Mouse (Mus musculus) limb, embryonic 13.5 days (tissue): ENCODE results near the gene Echdc2. TPM values are rescaled to one million over a fixed set of nuclear protein-coding genes. Genes with fewer than 3 reads are reported as not detected.
"Not testable (repeated sequence)": the region's sequence is repeated elsewhere in the genome, so short reads cannot be mapped to it uniquely, and the experiment has no call there.

Experiments
- ATAC-seq: fragments of 200-750 bp; cut with Nextera tagmentation; 2 replicates; pipeline ENCODE4 v1.8.0; 2017; ENCODE audit warnings: low read depth, moderate number of reproducible peaks, moderate TSS enrichment; ENCODE audit not compliant: low FRiP score
- H3K27ac ChIP-seq: fragments of 300-500 bp; sonication (generic); 2 replicates; pipeline ENCODE4 v1.5.1; 2015; ENCODE audit warnings: inconsistent platforms, mild to moderate bottlenecking, moderate library complexity
- H3K27me3 ChIP-seq: fragments of 300-500 bp; sonication (generic); 2 replicates; pipeline ENCODE4 v1.6.1; 2015; ENCODE audit warnings: mild to moderate bottlenecking, inconsistent platforms
- H3K36me3 ChIP-seq: fragments of 300-500 bp; sonication (generic); 2 replicates; pipeline ENCODE4 v1.6.1; 2015; ENCODE audit warnings: inconsistent platforms, mild to moderate bottlenecking, moderate library complexity
- H3K4me1 ChIP-seq: fragments of 300-500 bp; sonication (generic); 2 replicates; pipeline ENCODE4 v1.6.1; 2015; ENCODE audit warnings: inconsistent platforms
- H3K4me2 ChIP-seq: fragments of 300-500 bp; sonication (generic); replicated peaks from 2 replicates; pipeline ENCODE4 v1.6.1; 2015; ENCODE audit warnings: inconsistent platforms, mild to moderate bottlenecking, moderate library complexity
- H3K4me3 ChIP-seq: fragments of 300-500 bp; sonication (generic); 2 replicates; pipeline ENCODE4 v1.5.1; 2015; ENCODE audit warnings: moderate library complexity, mild to moderate bottlenecking, inconsistent platforms
- H3K9ac ChIP-seq: fragments of 300-500 bp; sonication (generic); 2 replicates; pipeline ENCODE4 v1.6.1; 2015; ENCODE audit warnings: mild to moderate bottlenecking, inconsistent platforms
- H3K9me3 ChIP-seq: fragments of 300-500 bp; sonication (generic); 2 replicates; pipeline ENCODE4 v1.6.1; 2016; ENCODE audit warnings: inconsistent platforms
- WGBS: fragments of 180-500 bp; shearing (Covaris S2); methylation state at CpG from one replicate; pipeline ENCODE4 v1.1.7; 2015; 5-methylcytosine and 5-hydroxymethylcytosine counted together
- polyA plus RNA-seq: library from polyadenylated mRNA; unstranded; fragments of >200 nt; fragmentation: Nextera tagmentation; extraction: Ambion mirVana; gene quantifications from 2 replicates; pipeline ENCODE4 v1.2.1, GENCODE M21; 2015

The Echdc2 gene
- polyA plus RNA-seq, 1 experiment from 2014 or later = 50.1 TPM

GRCm38 (mm10) chr4:108144880-108145279 lies 20.4 kb upstream of the Echdc2 start, which contains the start of gene Scp2:
Scp2 (minus strand) TSS chr4:108144998.
- Histone ChIP-seq H3K4me3 (no peak within 1 kb of the TSS), H3K9ac (no peak within 1 kb of the TSS), H3K9me3 (0 out of 2 replicates have a peak, but pooled peaks cover 4% of the 10 kb centered on the region), H3K4me1 (no peaks in the 10 kb centered on the region), H3K36me3 (no peaks in the 10 kb centered on the region), H3K27ac (no peak within 1 kb of the TSS), H3K4me2 (no peak within 1 kb of the TSS), H3K27me3 (no peaks in the 10 kb centered on the region)
- WGBS = 67% methylated on average over 1 of the region's 1 CpGs
- no peak for ATAC-seq

DNA sequence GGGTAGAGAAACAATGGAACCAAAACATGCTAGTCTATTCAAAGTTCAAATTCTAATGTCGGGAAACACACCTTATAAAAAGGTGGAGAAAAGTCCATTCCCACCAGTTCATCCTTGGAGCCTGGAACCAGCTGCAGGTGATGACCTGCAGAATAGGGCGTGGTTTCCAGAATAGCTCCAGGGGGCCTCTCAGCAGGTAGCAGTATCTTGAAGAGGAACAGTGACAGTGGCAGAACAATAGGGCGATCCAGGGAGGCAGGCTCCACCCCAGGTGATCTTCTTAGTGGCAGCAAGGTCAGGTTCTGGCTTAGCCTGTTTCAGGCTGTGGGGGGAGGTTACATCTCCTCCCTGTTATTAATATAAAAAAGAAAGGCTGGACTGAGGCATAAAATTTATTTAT lies 19.7 kb upstream of the Echdc2 start:
- WGBS = 37% methylated on average over 3 of the region's 3 CpGs
- not testable (repeated sequence) for H3K4me3 ChIP-seq, H3K4me2 ChIP-seq, H3K27ac ChIP-seq, H3K27me3 ChIP-seq, H3K9ac ChIP-seq, H3K9me3 ChIP-seq, H3K36me3 ChIP-seq, H3K4me1 ChIP-seq, ATAC-seq

- H3K27ac ChIP-seq, H3K27me3 ChIP-seq, H3K36me3 ChIP-seq, ATAC-seq, H3K9ac ChIP-seq, H3K4me2 ChIP-seq, H3K4me1 ChIP-seq, H3K4me3 ChIP-seq: not testable (repeated sequence)
- peaks cover 14% of the 10 kb centered on the region for H3K9me3 ChIP-seq
- 74% methylated on average over 1 of the region's 1 CpGs for WGBS
These were observed 10.1 kb upstream of the Echdc2 start for GRCm38 (mm10) chr4:108155141-108155540.

DNA sequence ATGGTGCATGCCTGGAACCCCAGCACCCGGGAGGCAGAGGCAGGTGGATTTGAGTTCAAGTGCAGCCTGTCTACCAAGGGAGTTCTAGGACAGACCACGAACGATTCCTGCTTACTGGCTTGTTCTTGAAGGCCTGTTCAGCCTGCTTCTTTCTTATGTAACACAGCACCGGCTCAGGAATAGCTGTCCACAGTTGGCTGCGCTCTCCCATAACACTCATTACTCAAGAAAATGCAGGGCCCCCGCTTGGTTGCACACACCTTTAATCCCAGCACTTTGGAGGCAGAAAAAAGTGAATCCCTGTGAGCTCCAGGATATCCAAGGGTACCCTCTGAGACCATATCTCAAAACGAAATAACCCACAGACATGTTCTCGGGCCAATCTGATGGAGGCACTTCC lies 3.3 kb upstream of the Echdc2 start:
- H3K36me3 ChIP-seq = no peaks in the 10 kb centered on the region
- no peak overlapping the region for H3K4me3 ChIP-seq
- H3K4me1 ChIP-seq = peaks cover 4% of the 10 kb centered on the region; the same call in 1 of the 2 replicates
- no peaks in the 10 kb centered on the region for H3K9me3 ChIP-seq
- H3K27me3 ChIP-seq = no peaks in the 10 kb centered on the region
- WGBS = 92% methylated on average over 8 of the region's 8 CpGs
- no peak for ATAC-seq
- no peak overlapping the region for H3K9ac ChIP-seq
- H3K27ac ChIP-seq = no peak overlapping the region
- H3K4me2 ChIP-seq = no peak overlapping the region

DNA sequence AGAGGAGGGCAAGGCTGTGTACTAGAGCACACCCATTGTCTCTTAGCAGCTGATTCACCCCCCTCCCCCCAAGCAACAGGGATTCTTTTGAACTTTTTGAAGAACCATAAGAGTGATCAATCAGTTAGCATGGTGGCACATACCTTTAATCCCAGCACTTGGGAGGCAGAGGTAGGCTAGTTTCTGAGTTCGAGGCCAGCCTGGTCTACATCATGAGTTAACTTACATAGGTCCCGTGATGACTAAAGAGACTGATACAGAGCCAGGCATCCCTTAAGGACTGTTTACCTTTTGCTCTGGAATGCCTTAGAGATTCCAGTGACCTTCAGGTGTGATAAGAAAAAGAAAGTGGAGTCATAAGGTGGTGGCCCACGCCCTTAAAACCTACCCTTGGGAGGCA lies 1.9 kb upstream of the Echdc2 start:
- Histone ChIP-seq H3K36me3 (no peaks in the 10 kb centered on the region), H3K4me1 (peaks cover 4% of the 10 kb centered on the region; the same call in 1 of the 2 replicates), H3K4me3 (no peak overlapping the region), H3K27ac (no peak overlapping the region), H3K27me3 (no peaks in the 10 kb centered on the region), H3K9me3 (no peaks in the 10 kb centered on the region), H3K9ac (no peak overlapping the region), H3K4me2 (no peak overlapping the region)
- no peak for ATAC-seq
- 85% methylated on average over 3 of the region's 3 CpGs for WGBS

DNA sequence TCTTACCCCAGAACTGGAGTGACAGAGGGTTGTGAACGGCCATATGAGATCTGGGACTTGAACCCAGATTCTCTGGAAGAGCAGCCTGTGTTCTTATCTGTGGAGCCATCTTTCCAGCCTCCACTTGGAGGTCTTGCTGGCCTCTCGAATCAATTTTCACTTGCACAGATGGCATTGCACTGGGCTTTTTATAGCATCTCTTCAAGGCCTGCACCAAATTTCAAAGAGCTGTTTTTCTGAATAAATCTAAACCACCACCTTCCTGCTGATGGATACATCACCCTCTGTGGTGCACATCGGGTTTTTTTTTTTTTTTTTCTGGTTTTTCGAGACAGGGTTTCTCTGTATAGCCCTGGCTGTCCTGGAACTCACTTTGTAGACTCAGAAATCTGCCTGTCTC lies 1.6 kb downstream of the Echdc2 start:
- 80% methylated on average over 4 of the region's 4 CpGs for WGBS
- Histone ChIP-seq H3K4me1 (peaks cover 4% of the 10 kb centered on the region; the same call in 1 of the 2 replicates), H3K4me2 (no peak overlapping the region), H3K36me3 (peaks cover 13% of the 10 kb centered on the region), H3K27ac (no peak overlapping the region), H3K9me3 (no peaks in the 10 kb centered on the region), H3K9ac (no peak overlapping the region), H3K4me3 (no peak overlapping the region), H3K27me3 (no peaks in the 10 kb centered on the region)
- no peak for ATAC-seq

- Histone ChIP-seq H3K4me3 (no peak overlapping the region), H3K4me2 (no peak overlapping the region), H3K27me3 (no peaks in the 10 kb centered on the region), H3K36me3 (peaks cover 17% of the 10 kb centered on the region), H3K4me1 (peaks cover 4% of the 10 kb centered on the region; the same call in 1 of the 2 replicates), H3K9ac (no peak overlapping the region), H3K27ac (no peak overlapping the region), H3K9me3 (no peaks in the 10 kb centered on the region)
- WGBS = 66% methylated on average over 6 of the region's 6 CpGs
- ATAC-seq = no peak
These were observed 2.8 kb downstream of the Echdc2 start for GRCm38 (mm10) chr4:108168056-108168455.

DNA sequence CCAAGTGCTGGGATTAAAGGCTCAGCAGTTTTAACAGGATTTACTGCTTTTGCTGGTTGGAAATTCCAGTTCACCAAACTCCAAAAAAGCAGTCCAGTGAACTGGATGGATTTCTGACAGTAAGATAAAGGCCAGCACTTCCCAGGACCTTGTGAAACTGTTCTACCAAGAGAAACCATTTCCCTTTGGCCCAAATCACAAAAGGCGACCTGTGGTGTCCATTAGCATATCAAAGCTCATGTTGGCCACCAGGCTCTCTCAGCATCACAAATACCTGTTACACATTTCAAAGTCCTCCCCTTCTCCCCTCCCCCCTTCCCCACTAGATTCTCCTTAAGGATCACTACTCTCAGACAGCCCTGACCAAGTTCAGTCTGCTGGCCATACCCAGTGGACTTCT lies 17.0 kb downstream of the Echdc2 start:
- Histone ChIP-seq H3K4me2 (no peak overlapping the region), H3K27ac (no peak overlapping the region), H3K36me3 (peaks cover 21% of the 10 kb centered on the region), H3K27me3 (no peaks in the 10 kb centered on the region), H3K9ac (no peak overlapping the region), H3K4me3 (no peak overlapping the region), H3K9me3 (no peaks in the 10 kb centered on the region), H3K4me1 (no peaks in the 10 kb centered on the region)
- WGBS = 48% methylated on average over 1 of the region's 1 CpGs
- no peak for ATAC-seq

DNA sequence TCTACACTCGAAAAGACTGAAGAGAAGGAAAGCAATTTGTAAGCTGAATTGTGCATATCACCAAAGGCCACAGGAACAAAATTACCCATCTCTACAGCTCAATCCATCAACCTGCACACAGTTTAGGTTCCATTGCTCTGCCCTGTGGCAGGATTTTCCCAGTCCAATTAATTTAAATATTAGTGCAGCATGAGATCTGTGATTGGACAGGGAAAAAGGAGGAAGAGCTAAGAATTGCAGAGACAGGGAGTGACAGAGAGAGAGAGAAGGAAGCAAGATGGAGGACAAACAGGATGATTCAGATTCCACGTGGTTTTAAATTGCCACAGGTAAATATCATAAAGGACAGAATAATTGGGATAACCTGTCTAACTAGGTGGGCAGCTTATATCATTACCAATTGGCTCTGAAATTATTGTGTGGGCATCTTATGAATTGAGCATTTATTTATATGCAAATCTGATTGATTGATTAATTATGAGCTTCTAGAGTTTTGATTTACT lies 27.6 kb downstream of the Echdc2 start:
- no peaks in the 10 kb centered on the region for H3K36me3 ChIP-seq
- no peaks in the 10 kb centered on the region for H3K9me3 ChIP-seq
- H3K27ac ChIP-seq = no peak overlapping the region
- H3K27me3 ChIP-seq = no peaks in the 10 kb centered on the region
- H3K4me3 ChIP-seq = no peak overlapping the region
- no peak overlapping the region for H3K9ac ChIP-seq
- no peak overlapping the region for H3K4me2 ChIP-seq
- H3K4me1 ChIP-seq = peaks cover 5% of the 10 kb centered on the region
- ATAC-seq = no peak
- 70% methylated on average over 2 of the region's 2 CpGs for WGBS

DNA sequence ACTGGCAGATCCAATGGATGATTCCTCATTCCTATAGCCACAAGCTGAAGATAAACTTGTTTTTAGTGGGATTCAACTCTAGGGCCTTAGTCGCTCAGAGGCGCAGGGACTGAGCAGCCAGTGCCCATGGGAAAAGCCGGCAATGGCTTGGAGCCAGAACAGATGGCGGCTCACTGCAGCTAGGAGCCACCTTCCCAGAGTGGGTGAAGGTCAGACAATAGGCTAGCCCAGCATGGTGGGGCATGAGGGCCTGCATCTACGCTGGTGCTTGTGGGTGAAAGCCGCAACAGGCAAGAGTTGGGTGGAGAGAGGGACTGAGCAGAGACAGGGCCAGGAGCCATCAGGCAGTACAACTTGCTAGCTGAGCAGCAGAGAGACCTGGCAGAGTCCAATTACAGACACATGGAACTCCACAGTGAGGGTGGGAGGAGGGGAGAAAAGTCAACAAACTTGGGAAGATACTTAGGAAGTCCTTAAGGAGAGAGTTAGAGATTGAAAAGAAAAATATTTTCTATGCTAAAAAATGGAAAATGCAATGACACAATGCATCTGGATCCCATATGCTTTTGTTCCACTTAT lies 31.1 kb downstream of the Echdc2 start:
- no peak overlapping the region for H3K9ac ChIP-seq
- peaks cover 5% of the 10 kb centered on the region for H3K4me1 ChIP-seq
- H3K36me3 ChIP-seq = no peaks in the 10 kb centered on the region
- 68% methylated on average over 6 of the region's 6 CpGs for WGBS
- H3K9me3 ChIP-seq = no peaks in the 10 kb centered on the region
- no peak overlapping the region for H3K27ac ChIP-seq
- H3K4me2 ChIP-seq = no peak overlapping the region
- no peaks in the 10 kb centered on the region for H3K27me3 ChIP-seq
- H3K4me3 ChIP-seq = no peak overlapping the region
- ATAC-seq = no peak

DNA sequence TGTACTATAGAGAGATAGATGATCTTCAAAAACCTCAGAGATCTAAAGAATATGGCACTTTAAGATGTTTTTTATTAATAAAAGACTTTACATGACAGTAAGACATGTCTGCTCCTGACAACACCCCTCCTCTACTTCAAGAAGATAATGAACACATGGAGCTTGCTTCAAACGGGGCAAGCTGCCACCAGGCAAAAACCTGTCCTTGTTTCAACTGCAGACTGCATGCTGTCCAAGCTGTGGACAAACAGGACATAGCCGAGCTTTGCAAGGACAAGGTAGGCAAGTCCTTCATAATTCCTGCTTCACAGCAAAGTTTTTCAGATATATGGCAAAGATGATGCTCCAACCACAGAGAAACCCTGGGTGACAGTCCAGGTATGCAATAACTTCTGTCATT lies 34.0 kb downstream of the Echdc2 start:
- no peak overlapping the region for H3K4me3 ChIP-seq
- H3K27ac ChIP-seq = no peak overlapping the region
- no peaks in the 10 kb centered on the region for H3K27me3 ChIP-seq
- H3K9ac ChIP-seq = no peak overlapping the region
- H3K9me3 ChIP-seq = no peaks in the 10 kb centered on the region
- no peaks in the 10 kb centered on the region for H3K36me3 ChIP-seq
- WGBS = 60% methylated on average over 2 of the region's 2 CpGs
- peaks cover 5% of the 10 kb centered on the region for H3K4me1 ChIP-seq
- H3K4me2 ChIP-seq = no peak overlapping the region
- no peak for ATAC-seq

- H3K27me3 ChIP-seq = no peaks in the 10 kb centered on the region
These were observed 39.4 kb downstream of the Echdc2 start for GRCm38 (mm10) chr4:108204629-108205028.

DNA sequence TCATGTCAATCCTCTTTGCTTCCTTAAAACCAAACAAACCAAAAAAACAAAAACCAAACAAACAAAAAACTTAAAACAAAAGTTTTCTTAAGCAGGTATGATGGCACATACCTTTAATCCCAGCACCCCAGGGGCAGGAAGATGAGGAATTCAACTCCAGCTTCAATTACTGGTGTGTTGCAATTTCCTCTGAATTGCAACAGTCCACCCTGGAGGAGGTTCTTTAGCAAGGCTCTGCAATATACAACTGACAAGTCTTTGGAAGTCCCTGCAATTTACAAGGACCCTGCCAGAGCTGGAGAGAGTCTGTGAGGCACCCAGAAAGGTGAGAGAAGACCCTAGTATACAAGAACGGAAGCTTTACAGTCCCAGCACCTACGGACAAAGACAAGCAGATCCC lies 47.8 kb downstream of the Echdc2 start:
- peaks cover 35% of the 10 kb centered on the region for H3K27me3 ChIP-seq
- H3K27ac ChIP-seq = no peak overlapping the region
- no peak for ATAC-seq
- no peak overlapping the region for H3K4me3 ChIP-seq
- WGBS = 77% methylated on average over 2 of the region's 2 CpGs
- H3K9ac ChIP-seq = no peak overlapping the region
- no peak overlapping the region for H3K4me2 ChIP-seq
- H3K4me1 ChIP-seq = peaks cover 8% of the 10 kb centered on the region; the same call in 1 of the 2 replicates
- H3K36me3 ChIP-seq = no peaks in the 10 kb centered on the region
- no peaks in the 10 kb centered on the region for H3K9me3 ChIP-seq

More at GRCm38 (mm10) chr4:108204629-108205028, 39.4 kb downstream of the Echdc2 start:
- Histone ChIP-seq H3K9me3 (no peaks in the 10 kb centered on the region), H3K9ac (no peak overlapping the region), H3K4me3 (no peak overlapping the region), H3K4me2 (no peak overlapping the region), H3K36me3 (no peaks in the 10 kb centered on the region), H3K4me1 (no peaks in the 10 kb centered on the region), H3K27ac (no peak overlapping the region)
- ATAC-seq = no peak
- WGBS = 89% methylated on average over 6 of the region's 6 CpGs
